In genomic region chr10:83291731-83292130, GRCm38 (mm10) we compare ENCODE assay signal across 18 mouse cellular contexts.
"Had no signal": no experiment of that assay in that cellular context is flagged by ENCODE, and none has a peak within 500 bp of the region (broad histone marks: within the 10 kb centered on the region; RNA-seq: fewer than 3 reads in every experiment).

No protein-coding gene starts in this region.

- H3K4me2 ChIP-seq: limb, embryonic 12.5 days; limb, embryonic 15.5 days; liver, embryonic 11.5 days; lung, embryonic 14.5 days; midbrain, embryonic 12.5 days; midbrain, embryonic 15.5 days; neural tube, embryonic 12.5 days; neural tube, embryonic 15.5 days had no signal

- DNase-seq: kidney, adult 8-10 months; kidney, postnatal 14 days; layer of hippocampus, postnatal 36 days; liver, postnatal 0 days; lung, embryonic 14.5 days; thymus, postnatal 36 days had no signal

- H3K27ac ChIP-seq: left cerebral cortex, adult 2 months; limb, embryonic 12.5 days; limb, embryonic 15.5 days; liver, embryonic 14.5 days; macrophage; midbrain, embryonic 12.5 days; midbrain, embryonic 15.5 days; neural tube, embryonic 12.5 days; neural tube, embryonic 15.5 days had no signal

- H3K9me3 ChIP-seq: limb, embryonic 12.5 days; limb, embryonic 15.5 days; midbrain, embryonic 12.5 days; midbrain, embryonic 15.5 days; neural tube, embryonic 12.5 days; neural tube, embryonic 15.5 days had no signal

- H3K4me3 ChIP-seq: left cerebral cortex, adult 2 months; limb, embryonic 12.5 days; limb, embryonic 15.5 days; midbrain, embryonic 12.5 days; midbrain, embryonic 15.5 days; neural tube, embryonic 12.5 days; neural tube, embryonic 15.5 days had no signal

- H3K9ac ChIP-seq: limb, embryonic 12.5 days; limb, embryonic 15.5 days; liver, embryonic 14.5 days; liver, postnatal 0 days; lung, embryonic 14.5 days; midbrain, embryonic 12.5 days; midbrain, embryonic 15.5 days; neural tube, embryonic 12.5 days; neural tube, embryonic 15.5 days had no signal

- ATAC-seq: intestine, embryonic 16.5 days; liver, postnatal 0 days; lung, postnatal 0 days; midbrain, embryonic 15.5 days had no signal

- H3K27me3 ChIP-seq: midbrain, embryonic 12.5 days; midbrain, embryonic 15.5 days; neural tube, embryonic 12.5 days; neural tube, embryonic 15.5 days had no signal

- H3K4me1 ChIP-seq: limb, embryonic 15.5 days; midbrain, embryonic 12.5 days; midbrain, embryonic 15.5 days; neural tube, embryonic 12.5 days had no signal

- H3K36me3 ChIP-seq: limb, embryonic 12.5 days; limb, embryonic 15.5 days; midbrain, embryonic 12.5 days; midbrain, embryonic 15.5 days; neural tube, embryonic 12.5 days had no signal
